Comparison of ENCODE assay signal across 10 mouse cellular contexts in the genomic region with DNA sequence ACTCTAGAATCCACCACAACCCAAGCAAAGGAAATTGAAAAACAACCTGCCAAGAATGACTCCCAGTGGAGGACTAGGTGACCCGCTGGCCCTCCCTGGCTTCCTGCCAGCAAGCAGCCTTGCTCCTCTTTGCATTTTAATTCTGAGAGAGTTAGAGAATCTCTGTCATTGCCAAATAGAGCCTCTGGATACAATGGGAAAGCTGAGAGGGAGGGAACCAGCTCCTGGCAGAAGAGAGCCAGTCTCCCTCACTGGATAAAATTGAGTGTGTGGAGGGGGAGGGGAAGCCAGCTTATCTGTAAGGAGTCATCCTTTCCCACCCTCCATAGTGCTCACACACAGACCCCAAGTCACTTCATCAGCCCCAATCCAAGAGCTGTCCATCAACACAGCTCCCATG. TPM values are rescaled to one million over a fixed set of nuclear protein-coding genes. Genes with fewer than 3 reads are reported as not detected.
A peak's percentile ranks its signal among the peaks of the same experiment; 100 is the strongest.
DNase-seq lines count a peak whose midpoint lies in the region; ATAC-seq lines count a peak whose summit lies in the region.
"Had no signal": no experiment of that assay in that cellular context is flagged by ENCODE, and none has a peak within 500 bp of the region (broad histone marks: within the 10 kb centered on the region; RNA-seq: fewer than 3 reads in every experiment).

No protein-coding gene starts in this region.

- DNase-seq in kidney, adult 11 months = peak; percentile 36
- DNase-seq in NIH3T3 (ENCODE audit: low read depth) = peak; percentile 83
- DNase-seq in kidney, postnatal 25 days = peak; percentile 67 to 78
- DNase-seq in frontal cortex, postnatal 25 days (ENCODE audit: low spot score in 2 of 2) = no peak

- no peaks in the 10 kb centered on the region for H3K9me3 ChIP-seq in kidney, embryonic 14.5 days (ENCODE audit: control insufficient read depth, low read length)
- no peaks in the 10 kb centered on the region for H3K9me3 ChIP-seq in forebrain, embryonic 15.5 days
- H3K9me3 ChIP-seq: embryonic facial prominence, embryonic 13.5 days had no signal

- H3K27me3 ChIP-seq in kidney, embryonic 14.5 days (ENCODE audit: control insufficient read depth, insufficient read depth, low read length) = no peaks in the 10 kb centered on the region; the same call in 1 of the 2 replicates
- H3K27me3 ChIP-seq in forebrain, embryonic 15.5 days = no peaks in the 10 kb centered on the region

- H3K4me1 ChIP-seq in kidney, embryonic 14.5 days (ENCODE audit: control insufficient read depth, insufficient read depth, low read length) = no peaks in the 10 kb centered on the region
- H3K4me1 ChIP-seq in forebrain, embryonic 15.5 days = peaks cover 18% of the 10 kb centered on the region; the same call in 1 of the 2 replicates

- peaks cover 21% of the 10 kb centered on the region; the same call in 1 of the 2 replicates for H3K36me3 ChIP-seq in kidney, embryonic 14.5 days (ENCODE audit: control insufficient read depth, insufficient read depth, low read length)
- H3K36me3 ChIP-seq in forebrain, embryonic 15.5 days = no peaks in the 10 kb centered on the region

- H3K4me2 ChIP-seq in kidney, embryonic 14.5 days (replicated peaks; ENCODE audit: low read depth, low read length) = no peak overlapping the region
- H3K4me2 ChIP-seq in forebrain, embryonic 15.5 days (replicated peaks) = no peak overlapping the region

- H3K4me3 ChIP-seq in kidney, embryonic 14.5 days (ENCODE audit: low read length) = no peak overlapping the region
- H3K4me3 ChIP-seq in forebrain, embryonic 15.5 days = no peak overlapping the region
- H3K4me3 ChIP-seq: embryonic facial prominence, embryonic 13.5 days; myocyte had no signal

- no peak overlapping the region for H3K27ac ChIP-seq in kidney, embryonic 14.5 days (ENCODE audit: low read depth, low read length)
- peak overlapping the region; percentile 43 for H3K27ac ChIP-seq in forebrain, embryonic 15.5 days (replicated peaks)
- H3K27ac ChIP-seq: embryonic facial prominence, embryonic 13.5 days had no signal

- no peak overlapping the region for H3K9ac ChIP-seq in kidney, embryonic 14.5 days (ENCODE audit: low read depth, low read length)
- no peak overlapping the region for H3K9ac ChIP-seq in forebrain, embryonic 15.5 days (replicated peaks)
- H3K9ac ChIP-seq: embryonic facial prominence, embryonic 13.5 days had no signal

- 29% methylated on average over 1 of the region's 1 CpGs for WGBS in kidney, embryonic 14.5 days
- WGBS in forebrain, embryonic 15.5 days = 24% methylated on average over 1 of the region's 1 CpGs

- no peak for ATAC-seq in kidney, embryonic 14.5 days (ENCODE audit: low FRiP score, low TSS enrichment)
- peak; percentile 64 for ATAC-seq in forebrain, embryonic 15.5 days (replicated peaks)
- ATAC-seq in inflammation-experienced regulatory T-cells, adult 6 months = no peak
- no peak for ATAC-seq in frontal cortex, adult (ENCODE audit: low TSS enrichment)

RNA-seq across cellular contexts. Expression of gene Gdpd2, which starts 0.7 kb away (rescaled TPM):
- polyA plus RNA-seq in kidney, embryonic 14.5 days (2014; fragmentation: Nextera tagmentation; extraction: Ambion mirVana) = 1.5 and 2.6 TPM in 2 replicates
- 10.2 and 13.8 TPM in 2 replicates for polyA plus RNA-seq in forebrain, embryonic 15.5 days (2015; fragmentation: Nextera tagmentation; extraction: Ambion mirVana)
- polyA plus RNA-seq in inflammation-experienced regulatory T-cells, adult 6 months (2017; shearing (Covaris generic)) = not detected
- polyA plus RNA-seq: myocyte had no signal

RNA-seq across cellular contexts. Expression of gene Dlg3, which starts 38.6 kb away (rescaled TPM):
- 7.3 and 9.3 TPM in 2 replicates for polyA plus RNA-seq in kidney, embryonic 14.5 days (2014; fragmentation: Nextera tagmentation; extraction: Ambion mirVana)
- 7.3 and 10.0 TPM in 2 replicates for polyA plus RNA-seq in forebrain, embryonic 15.5 days (2015; fragmentation: Nextera tagmentation; extraction: Ambion mirVana)
- 1 to 10 TPM; 1.3 to 7.7 (median 4.5) TPM for polyA plus RNA-seq in inflammation-experienced regulatory T-cells, adult 6 months (2017; shearing (Covaris generic))

Comparison
In these comparisons a context has a peak if more than half of its experiments do, and no peak if none do; other contexts are left out.
1. DNase-seq: peak in kidney, adult 11 months (single experiment), NIH3T3 (single experiment) and kidney, postnatal 25 days (2 of 2); none in frontal cortex, postnatal 25 days (0 of 2).